Mouse (Mus musculus) forelimb bud, embryonic 11.5 days (tissue): ENCODE data around the gene Tespa1.
"Not testable (repeated sequence)": the region's sequence is repeated elsewhere in the genome, so short reads cannot be mapped to it uniquely, and the experiment has no call there.

Experiments
- DNase-seq: peaks from one replicate; pipeline ENCODE4 v3.0.0-alpha.2; 2012; ENCODE audit warnings: low read depth, low spot score

The Tespa1 gene

DNA sequence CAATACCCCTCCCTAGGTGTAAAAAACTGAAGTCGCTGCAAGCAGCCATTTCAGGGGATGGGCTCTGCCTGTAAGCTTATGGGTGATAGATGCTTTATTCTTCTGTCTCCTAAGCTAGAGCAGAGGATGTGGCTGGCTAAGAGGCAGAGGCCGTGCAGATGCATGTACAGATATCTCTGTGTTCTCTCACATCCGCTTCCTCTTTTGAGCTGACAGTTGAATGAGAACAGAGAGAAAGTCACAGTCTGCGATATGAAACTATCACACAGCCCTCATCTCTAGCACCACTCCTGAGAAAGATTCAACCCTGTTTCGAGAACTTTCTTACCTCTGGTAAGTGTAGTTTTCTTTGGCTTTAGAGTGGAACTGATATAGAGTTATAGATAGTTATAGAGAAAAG lies at the start of gene Tespa1:
Gene Tespa1 (plus strand): TSS at position 234 of the 400 bp plus-strand sequence.
- DNase-seq, result no peak

- DNase-seq, result no peak
Measured at GRCm38 (mm10) chr10:130275759-130276158, 46.9 kb upstream of the Tespa1 start.

- no peak for DNase-seq
Measured at GRCm38 (mm10) chr10:130276496-130276895, 46.2 kb upstream of the Tespa1 start.

DNA sequence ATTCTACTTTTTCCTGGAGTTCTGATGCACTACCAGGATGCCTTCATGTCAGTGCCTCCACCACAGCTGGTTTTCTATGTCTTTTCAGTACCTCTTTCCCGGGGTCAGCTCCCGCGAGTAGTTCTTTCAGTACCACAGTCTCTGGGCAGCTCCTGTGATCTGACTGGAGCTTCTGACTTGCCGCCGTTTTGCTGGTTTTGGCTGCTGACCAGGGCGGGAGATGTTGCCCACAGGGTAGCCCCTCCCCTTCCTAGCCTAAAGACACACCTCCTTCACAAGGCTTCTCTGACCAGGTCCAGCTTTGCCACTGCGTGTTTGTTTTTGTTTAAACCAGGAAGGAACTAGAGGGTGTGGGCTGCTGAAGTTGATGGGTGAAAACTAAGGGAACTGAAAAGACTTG lies 42.6 kb upstream of the Tespa1 start, which contains the start of gene Neurod4:
Gene Neurod4 (minus strand): TSS at position 175 of the 400 bp plus-strand sequence.
- peak; percentile 61 for DNase-seq

DNA sequence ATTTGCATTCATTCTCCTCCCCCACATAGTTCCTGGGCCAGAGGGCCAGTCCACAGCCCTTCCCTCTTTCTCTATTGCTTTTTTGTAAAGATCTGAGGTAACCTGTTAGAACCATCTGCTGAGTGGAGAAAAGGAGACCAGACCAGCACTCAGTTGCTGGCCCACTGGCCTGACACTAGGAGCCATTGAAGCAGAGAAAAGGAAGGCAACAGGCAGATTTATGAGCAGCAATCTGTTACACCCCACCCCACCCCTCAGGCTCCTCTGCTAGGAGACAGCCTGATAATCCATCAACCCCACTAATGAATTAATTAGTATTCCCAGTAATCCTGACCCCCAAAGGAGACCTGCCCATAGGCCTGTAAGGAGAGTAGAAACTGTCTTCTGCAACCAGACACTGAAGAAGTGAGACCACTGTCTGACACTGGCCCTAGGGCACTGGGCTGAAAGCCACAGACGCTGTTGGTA lies 40.7 kb upstream of the Tespa1 start:
- no peak for DNase-seq

GRCm38 (mm10) chr10:130287201-130287600 lies 35.5 kb upstream of the Tespa1 start:
- no peak for DNase-seq

DNA sequence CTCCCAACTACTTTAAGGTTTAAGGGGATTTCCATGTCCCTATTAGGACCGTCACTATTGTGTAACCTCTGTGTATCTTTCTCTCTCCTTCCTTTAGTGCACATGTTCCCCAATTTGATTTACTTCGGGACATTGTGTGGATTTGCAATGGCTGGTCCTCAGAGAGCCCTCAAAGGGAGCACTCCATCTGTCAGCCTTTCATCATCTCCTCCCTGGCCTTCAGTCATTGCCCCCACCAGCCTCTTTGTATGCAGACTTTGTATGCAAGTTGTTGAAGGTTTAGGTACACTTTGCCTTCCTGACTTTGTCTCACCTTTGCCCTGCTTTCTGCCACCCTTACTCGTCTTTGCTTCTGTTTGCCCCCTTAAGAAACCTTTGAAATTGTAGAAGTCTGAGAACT lies 34.7 kb upstream of the Tespa1 start:
- no peak for DNase-seq

- no peak for DNase-seq
Measured at GRCm38 (mm10) chr10:130293741-130294408, 28.8 kb upstream of the Tespa1 start.

- peak; percentile 11 for DNase-seq
Measured at GRCm38 (mm10) chr10:130298748-130299147, 23.9 kb upstream of the Tespa1 start.

- not testable (repeated sequence) for DNase-seq
Measured at GRCm38 (mm10) chr10:130304138-130304537, 18.5 kb upstream of the Tespa1 start.

DNA sequence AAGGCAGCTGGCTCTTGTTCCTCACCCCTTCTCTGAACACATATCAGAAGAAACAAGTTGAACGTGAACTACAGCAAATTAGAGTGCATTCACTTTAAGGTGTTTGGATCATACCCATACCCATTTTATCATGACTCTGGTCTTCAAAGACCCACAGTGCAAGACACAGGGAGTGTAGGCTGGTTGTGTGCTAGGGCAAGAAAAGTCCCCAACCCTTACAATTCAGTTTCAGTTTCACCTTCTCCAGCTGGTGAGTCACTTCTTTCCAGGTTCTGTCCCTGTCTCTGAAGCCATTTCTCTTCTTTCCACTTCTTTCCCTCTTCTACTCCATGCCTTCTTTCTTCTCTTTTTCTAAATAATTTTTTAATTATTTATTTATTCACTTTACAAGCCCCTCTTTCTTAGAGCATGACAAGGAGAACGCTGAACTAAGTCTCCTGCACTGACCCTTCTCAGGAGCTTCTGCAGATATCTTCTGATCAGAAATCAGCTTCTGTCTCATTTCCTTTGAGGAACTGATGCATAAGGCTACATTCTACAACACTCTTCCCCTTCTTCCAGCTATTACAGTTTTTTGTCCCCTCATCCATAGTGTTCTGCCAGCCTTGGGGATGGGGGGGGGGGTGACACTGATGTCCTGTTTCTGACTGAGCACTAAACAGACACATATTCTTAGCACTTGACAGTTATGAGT lies 11.0 kb upstream of the Tespa1 start:
- DNase-seq, result no peak

- no peak for DNase-seq
Measured at GRCm38 (mm10) chr10:130313531-130313930, 9.1 kb upstream of the Tespa1 start.

GRCm38 (mm10) chr10:130314110-130314829 lies 8.4 kb upstream of the Tespa1 start:
- no peak for DNase-seq

- DNase-seq, result no peak
Measured at GRCm38 (mm10) chr10:130315846-130316245, 6.8 kb upstream of the Tespa1 start.

DNA sequence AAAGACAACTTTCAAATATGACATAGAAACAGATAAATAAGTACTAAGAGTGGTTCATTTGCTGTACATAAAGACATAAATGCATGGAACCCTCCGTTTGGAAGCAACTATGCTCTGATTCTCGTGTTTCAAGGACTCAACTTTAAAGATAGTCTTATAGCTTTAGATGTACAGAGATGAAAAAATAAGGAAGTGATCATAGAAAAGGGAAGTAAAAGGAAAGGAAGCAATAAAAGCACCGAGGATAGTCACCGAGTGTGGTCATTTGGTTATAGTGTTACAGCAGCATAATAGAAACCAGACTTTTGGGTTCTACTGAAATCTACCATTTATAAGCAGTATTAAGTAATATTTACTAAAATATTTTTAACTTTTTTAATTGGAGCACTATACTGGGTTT lies 4.0 kb upstream of the Tespa1 start:
- DNase-seq, result no peak

DNA sequence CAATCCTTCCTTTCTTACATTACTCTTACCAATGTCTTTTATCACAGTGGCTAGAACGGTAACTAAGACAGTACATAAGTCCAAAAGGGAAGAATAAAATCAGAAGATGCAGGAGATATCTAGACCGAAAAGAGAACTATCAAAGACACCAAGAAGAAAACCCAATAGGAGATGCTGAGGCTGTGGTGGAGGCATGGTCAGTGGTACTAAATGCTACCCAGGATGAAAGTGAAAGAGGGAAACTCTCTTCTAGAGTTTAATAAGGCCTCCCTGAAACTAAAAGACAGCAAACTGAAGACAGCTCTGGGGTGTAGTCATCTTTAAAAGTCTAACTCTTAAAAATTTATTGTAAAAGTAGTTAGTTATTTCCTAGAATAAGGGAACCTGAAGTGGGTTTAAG lies 2.0 kb upstream of the Tespa1 start:
- no peak for DNase-seq

GRCm38 (mm10) chr10:130322062-130322461 lies 608 bp upstream of the Tespa1 start:
- no peak for DNase-seq

- DNase-seq, result no peak
Measured at GRCm38 (mm10) chr10:130324243-130324642, 1.6 kb downstream of the Tespa1 start.

GRCm38 (mm10) chr10:130330711-130331110 lies 8.0 kb downstream of the Tespa1 start:
- DNase-seq, result no peak

GRCm38 (mm10) chr10:130336385-130336784 lies 13.7 kb downstream of the Tespa1 start:
- DNase-seq, result no peak

DNA sequence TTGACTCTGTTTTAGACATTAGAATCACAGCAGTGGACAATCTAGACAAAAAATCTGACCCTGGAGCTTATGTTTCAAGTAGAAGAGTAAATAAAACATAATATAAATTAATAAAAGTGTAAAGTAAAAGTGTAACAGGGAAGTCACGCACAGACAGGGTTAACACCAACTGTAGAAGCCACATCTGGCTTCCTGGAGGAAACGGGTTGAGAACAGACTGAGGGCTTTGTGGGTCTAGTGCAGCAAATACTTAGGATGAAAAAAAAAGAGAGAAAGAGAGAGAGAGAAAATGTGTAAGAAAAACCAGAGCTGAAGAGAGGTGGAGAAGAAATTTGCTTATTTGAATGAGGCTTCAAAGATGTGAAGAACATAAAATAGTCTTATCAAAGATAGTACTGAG lies 14.9 kb downstream of the Tespa1 start:
- DNase-seq, result no peak

DNA sequence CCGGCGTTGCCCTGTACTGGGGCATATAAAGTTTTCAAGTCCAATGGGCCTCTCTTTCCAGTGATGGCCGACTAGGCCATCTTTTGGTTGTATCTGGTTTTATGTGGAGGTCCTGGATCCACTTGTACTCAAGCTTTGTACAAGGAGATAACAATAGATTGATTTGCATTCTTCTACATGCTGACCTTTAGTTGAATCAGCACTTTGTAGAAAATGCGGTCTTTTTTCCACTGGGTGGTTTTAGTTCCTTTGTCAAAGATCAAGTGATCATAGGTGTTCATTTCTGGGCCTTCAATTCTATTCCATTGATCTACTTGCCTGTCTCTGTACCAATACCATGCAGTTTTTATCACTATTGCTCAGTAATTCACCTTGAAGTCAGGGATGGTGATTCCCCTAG lies 17.4 kb downstream of the Tespa1 start:
- DNase-seq, result not testable (repeated sequence)
